Mouse (Mus musculus): ENCODE data around the gene Son. TPM values are rescaled to one million over a fixed set of nuclear protein-coding genes. Genes with fewer than 3 reads are reported as not detected.
A peak's percentile ranks its signal among the peaks of the same experiment; 100 is the strongest.

Son gene
- total and polyA plus RNA-seq, 3 experiments, result 93.6 to 182 (median 157) TPM

DNA sequence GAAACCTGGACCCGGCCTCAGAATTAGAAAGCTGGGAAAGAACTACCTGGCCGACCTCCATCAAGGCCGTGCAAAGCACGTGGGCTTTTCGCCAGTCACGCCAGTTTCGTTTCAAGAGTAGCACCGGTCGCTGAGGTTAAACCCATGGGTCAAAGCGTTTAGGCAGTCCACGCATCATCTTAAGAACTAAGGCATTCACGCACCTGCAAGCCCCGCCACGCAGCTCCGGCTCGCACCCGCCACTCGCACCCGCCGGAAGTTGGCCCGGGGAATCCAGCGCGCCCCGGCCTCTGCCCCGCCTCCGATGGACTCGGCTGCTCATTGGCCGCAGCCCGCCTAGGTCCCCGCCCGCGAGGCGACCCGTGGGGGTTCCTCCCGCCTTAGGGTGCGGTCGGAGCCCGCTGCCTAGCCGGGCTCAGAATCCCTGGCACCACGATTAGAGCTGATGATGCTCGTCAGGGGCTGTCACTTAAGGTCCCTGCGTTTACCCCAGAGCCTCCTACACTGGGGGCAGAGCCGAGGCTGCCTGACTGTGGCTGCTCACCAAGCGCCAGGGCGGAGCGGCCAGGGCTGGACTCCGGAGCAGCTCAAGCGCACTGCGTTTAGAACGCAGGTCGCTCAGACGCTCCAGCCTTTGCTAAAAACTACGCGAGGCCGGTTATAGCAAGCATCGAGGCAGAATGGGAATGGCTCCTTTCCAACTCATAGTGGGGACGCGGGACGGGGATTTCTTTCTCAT lies 456 bp upstream of the Son start, which contains the start of gene Gart (continued):
- peak; percentile 91 for TF ChIP-seq MYC (IDR thresholded peaks at IDR 0.05; ENCODE audit: low read depth, low read length)
- TF ChIP-seq TBP (IDR thresholded peaks at IDR 0.05; ENCODE audit: low read depth, low read length), result peak; percentile 88
- TF ChIP-seq ZNF384 (IDR thresholded peaks at IDR 0.05; ENCODE audit: low read depth, low read length), result no peak

GRCm38 (mm10) chr16:91648220-91648550 lies 879 bp downstream of the Son start:
- TF ChIP-seq ZNF384 (IDR thresholded peaks at IDR 0.05; ENCODE audit: low read depth, low read length) (no peak), SIN3A (IDR thresholded peaks at IDR 0.05; ENCODE audit: low read length) (peak; percentile 3; the same call in 1 of the 2 replicates), MYB (IDR thresholded peaks at IDR 0.05; ENCODE audit: low read depth, low read length) (0 out of 2 replicates have a peak, but pooled peaks have one; percentile 2)
- Histone ChIP-seq H3K27me3 (ENCODE audit: control insufficient read depth in 1 of 2, insufficient read depth in 2 of 2, low read length in 2 of 2) (no peaks in the 10 kb centered on the region), H3K36me3 (ENCODE audit: control insufficient read depth in 1 of 2, insufficient read depth in 2 of 2, low read length in 2 of 2) (peaks cover 22 to 43% of the 10 kb centered on the region in 2 experiments), H3K27ac (ENCODE audit: control insufficient read depth, low read depth, low read length) (peak overlapping the region; percentile 97), H3K4me3 (ENCODE audit: control insufficient read depth in 1 of 2, insufficient read depth in 1 of 2, low read depth in 2 of 2, low read length in 2 of 2) (peak overlapping the region; percentile 95 to 97), H3K9ac (ENCODE audit: control insufficient read depth, low read depth, low read length, poor library complexity, severe bottlenecking) (peak overlapping the region; percentile 100), H3K9me3 (replicated peaks; ENCODE audit: insufficient read depth, low read length) (no peaks in the 10 kb centered on the region), H3K79me2 (ENCODE audit: control insufficient read depth, insufficient read depth, low read length, poor library complexity) (peaks cover 80% of the 10 kb centered on the region), H3K4me1 (ENCODE audit: control insufficient read depth in 1 of 2, insufficient read depth in 2 of 2, low read length in 2 of 2) (peaks cover 5 to 11% of the 10 kb centered on the region in 2 experiments; a peak in 3 of 4 replicates)
- peak; percentile 77 for DNase-seq (ENCODE audit: low read depth, low spot score)

DNA sequence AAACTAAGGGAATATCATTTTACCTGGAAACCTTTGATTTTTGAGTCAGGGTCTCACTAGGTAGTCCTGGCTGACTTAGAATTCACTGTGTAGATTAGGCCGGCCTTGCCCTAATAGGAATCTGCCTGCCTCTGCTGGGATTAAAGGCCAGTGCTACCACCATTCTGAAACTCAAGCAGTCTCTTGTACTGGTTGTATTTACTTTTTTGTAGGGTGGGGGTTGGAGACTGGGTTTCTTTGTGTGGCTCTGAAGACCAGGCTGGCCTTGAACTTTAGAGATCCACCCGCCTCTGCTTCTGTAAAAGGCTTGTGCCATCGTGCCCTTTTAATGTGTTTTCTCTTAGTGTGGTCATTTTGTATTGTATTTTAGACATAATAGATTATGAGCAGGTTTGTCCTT lies 1.9 kb downstream of the Son start:
- DNase-seq (ENCODE audit: low read depth, low spot score), result peak; percentile 33
- peaks cover 5 to 10% of the 10 kb centered on the region in 2 experiments; a peak in 3 of 4 replicates for H3K4me1 ChIP-seq (ENCODE audit: control insufficient read depth in 1 of 2, insufficient read depth in 2 of 2, low read length in 2 of 2)
- H3K9me3 ChIP-seq (replicated peaks; ENCODE audit: insufficient read depth, low read length), result no peaks in the 10 kb centered on the region
- H3K36me3 ChIP-seq (ENCODE audit: control insufficient read depth in 1 of 2, insufficient read depth in 2 of 2, low read length in 2 of 2), result peaks cover 32 to 36% of the 10 kb centered on the region in 2 experiments
- peaks cover 79% of the 10 kb centered on the region for H3K79me2 ChIP-seq (ENCODE audit: control insufficient read depth, insufficient read depth, low read length, poor library complexity)
- peak overlapping the region; percentile 100 for H3K9ac ChIP-seq (ENCODE audit: control insufficient read depth, low read depth, low read length, poor library complexity, severe bottlenecking)
- H3K27me3 ChIP-seq (ENCODE audit: control insufficient read depth in 1 of 2, insufficient read depth in 2 of 2, low read length in 2 of 2), result no peaks in the 10 kb centered on the region
- TF ChIP-seq MEF2A (IDR thresholded peaks at IDR 0.05; ENCODE audit: extremely low read depth, insufficient replicate concordance, low read depth, low read length, poor library complexity, severe bottlenecking), result no peak
- TF ChIP-seq ZNF384 (IDR thresholded peaks at IDR 0.05; ENCODE audit: low read depth, low read length), result no peak
- no peak for TF ChIP-seq HCFC1 (IDR thresholded peaks at IDR 0.05; ENCODE audit: low read depth, low read length)
- TF ChIP-seq ZC3H11A (IDR thresholded peaks at IDR 0.05; ENCODE audit: low read depth, low read length), result no peak
- TF ChIP-seq TAL1 (IDR thresholded peaks at IDR 0.05; ENCODE audit: low read length), result no peak
- TF ChIP-seq EP300 (IDR thresholded peaks at IDR 0.05; ENCODE audit: low read depth in 1 of 2, low read length in 2 of 2), result no peak
- TF ChIP-seq MYB (IDR thresholded peaks at IDR 0.05; ENCODE audit: low read depth, low read length), result no peak
- TF ChIP-seq ZMIZ1 (IDR thresholded peaks at IDR 0.05; ENCODE audit: low read depth, low read length), result no peak
- TF ChIP-seq UBTF (IDR thresholded peaks at IDR 0.05; ENCODE audit: borderline replicate concordance, insufficient read depth, low read depth, low read length), result no peak
- no peak for TF ChIP-seq KAT2A (conservative IDR thresholded peaks at IDR 0.05; ENCODE audit: low read depth, low read length)
- peak overlapping the region; percentile 62 to 95 for H3K4me3 ChIP-seq (ENCODE audit: control insufficient read depth in 1 of 2, insufficient read depth in 1 of 2, low read depth in 2 of 2, low read length in 2 of 2)
- no peak overlapping the region for H3K27ac ChIP-seq (ENCODE audit: control insufficient read depth, low read depth, low read length)

Data from MEL (cell line).